Mouse (Mus musculus): Measurements from ENCODE around the gene Rdh16.
"Not testable (repeated sequence)": the region's sequence is repeated elsewhere in the genome, so short reads cannot be mapped to it uniquely, and the experiment has no call there.

The Rdh16 gene

GRCm38 (mm10) chr10:127800891-127801290, at the start of gene Rdh16:
Gene Rdh16 (plus strand): TSS chr10:127801152.
- DNase-seq, result no peak

GRCm38 (mm10) chr10:127751548-127751947, 49.4 kb upstream of the Rdh16 start, which contains the start of gene Gpr182:
Gene Gpr182 (minus strand): TSS chr10:127751732.
- DNase-seq, result no peak

- no peak for DNase-seq
Observed at GRCm38 (mm10) chr10:127754566-127755166, 46.3 kb upstream of the Rdh16 start.

GRCm38 (mm10) chr10:127755246-127755645, 45.7 kb upstream of the Rdh16 start:
- no peak for DNase-seq

GRCm38 (mm10) chr10:127755770-127756468, 45.0 kb upstream of the Rdh16 start:
- no peak for DNase-seq

- DNase-seq, result no peak
Observed at GRCm38 (mm10) chr10:127759181-127760110, 41.5 kb upstream of the Rdh16 start, which contains the start of the genes Rdh1 and Rdh16f1. Gene Rdh1 (plus strand): TSS chr10:127759721. Gene Rdh16f1 (plus strand): TSS chr10:127759787.

- DNase-seq, result not testable (repeated sequence)
Observed at GRCm38 (mm10) chr10:127762926-127763325, 38.0 kb upstream of the Rdh16 start.

- no peak for DNase-seq
Observed at GRCm38 (mm10) chr10:127763914-127764680, 36.9 kb upstream of the Rdh16 start.

- DNase-seq, result no peak
Observed at GRCm38 (mm10) chr10:127766564-127766963, 34.4 kb upstream of the Rdh16 start.

GRCm38 (mm10) chr10:127776011-127776410, 24.9 kb upstream of the Rdh16 start, which contains the start of gene Rdh9:
Gene Rdh9 (plus strand): TSS chr10:127776386.
- DNase-seq, result no peak

GRCm38 (mm10) chr10:127782321-127782720, 18.6 kb upstream of the Rdh16 start:
- DNase-seq, result not testable (repeated sequence)

- not testable (repeated sequence) for DNase-seq
Observed at GRCm38 (mm10) chr10:127785411-127785810, 15.5 kb upstream of the Rdh16 start.

- DNase-seq, result no peak
Observed at GRCm38 (mm10) chr10:127799295-127799694, 1.7 kb upstream of the Rdh16 start.

- no peak for DNase-seq
Observed at GRCm38 (mm10) chr10:127801612-127802011, 660 bp downstream of the Rdh16 start.

- DNase-seq, result no peak
Observed at GRCm38 (mm10) chr10:127802236-127802635, 1.3 kb downstream of the Rdh16 start.

- no peak for DNase-seq
Observed at GRCm38 (mm10) chr10:127804416-127804815, 3.5 kb downstream of the Rdh16 start.

- no peak for DNase-seq
Observed at GRCm38 (mm10) chr10:127815888-127816287, 14.9 kb downstream of the Rdh16 start.

- not testable (repeated sequence) for DNase-seq
Observed at GRCm38 (mm10) chr10:127817268-127817910, 16.4 kb downstream of the Rdh16 start.

- DNase-seq, result not testable (repeated sequence)
Observed at GRCm38 (mm10) chr10:127821806-127822205, 20.9 kb downstream of the Rdh16 start.

GRCm38 (mm10) chr10:127825386-127825785, 24.4 kb downstream of the Rdh16 start:
- no peak for DNase-seq

- no peak for DNase-seq
Observed at GRCm38 (mm10) chr10:127829121-127829520, 28.2 kb downstream of the Rdh16 start.

- DNase-seq, result not testable (repeated sequence)
Observed at GRCm38 (mm10) chr10:127834186-127834585, 33.2 kb downstream of the Rdh16 start.
